Mouse (Mus musculus) heart, embryonic 11.5 days (tissue): ENCODE results near the gene Nop16. TPM values are rescaled to one million over a fixed set of nuclear protein-coding genes. Genes with fewer than 3 reads are reported as not detected.

Source experiments
- ATAC-seq: fragments of 200-750 bp; cut with Nextera tagmentation; replicated peaks from 2 replicates; pipeline ENCODE4 v1.8.0; 2017; ENCODE audit warnings: moderate library complexity; ENCODE audit not compliant: insufficient number of reproducible peaks, low FRiP score, low TSS enrichment
- H3K27ac ChIP-seq: fragments of 300-500 bp; sonication (generic); 2 replicates; pipeline ENCODE4 v1.5.1; 2014; ENCODE audit warnings: mild to moderate bottlenecking, low read depth, low read length
- H3K27me3 ChIP-seq: fragments of 300-500 bp; sonication (generic); 2 replicates; pipeline ENCODE4 v1.6.1; 2014; ENCODE audit warnings: mild to moderate bottlenecking, low read length, mixed read lengths; ENCODE audit not compliant: control insufficient read depth, insufficient read depth
- H3K36me3 ChIP-seq: fragments of 300-500 bp; sonication (generic); 2 replicates; pipeline ENCODE4 v1.6.1; 2014; ENCODE audit warnings: mild to moderate bottlenecking, low read length, moderate library complexity, mixed read lengths; ENCODE audit not compliant: control insufficient read depth, insufficient read depth
- H3K4me1 ChIP-seq: fragments of 300-500 bp; sonication (generic); 2 replicates; pipeline ENCODE4 v1.6.1; 2014; ENCODE audit warnings: low read length; ENCODE audit not compliant: control insufficient read depth, insufficient read depth
- H3K4me2 ChIP-seq: fragments of 300-500 bp; sonication (generic); 2 replicates; pipeline ENCODE4 v1.6.1; 2014; ENCODE audit warnings: mild to moderate bottlenecking, moderate library complexity
- H3K4me3 ChIP-seq: fragments of 300-500 bp; sonication (generic); 2 replicates; pipeline ENCODE4 v1.5.1; 2014; ENCODE audit warnings: low read depth, low read length
- H3K9ac ChIP-seq: fragments of 300-500 bp; sonication (generic); 2 replicates; pipeline ENCODE4 v1.6.1; 2014; ENCODE audit warnings: mild to moderate bottlenecking, low read depth, low read length, moderate library complexity
- H3K9me3 ChIP-seq: fragments of 300-500 bp; sonication (generic); replicated peaks from 2 replicates; pipeline ENCODE4 v1.6.1; 2016; ENCODE audit warnings: low read length; ENCODE audit not compliant: control insufficient read depth
- WGBS: fragments of 180-500 bp; shearing (Covaris S2); extraction: QIAGEN DNeasy Blood & Tissue Kit; methylation state at CpG from one replicate; pipeline ENCODE4 v1.1.7; 2014; ENCODE audit not compliant: insufficient replicate concordance; 5-methylcytosine and 5-hydroxymethylcytosine counted together
- polyA plus RNA-seq: library from polyadenylated mRNA; unstranded; fragments of >200 nt; fragmentation: Nextera tagmentation; extraction: Ambion mirVana; gene quantifications from 2 replicates; pipeline ENCODE4 v1.2.1, GENCODE M21; 2014

Gene Nop16
- polyA plus RNA-seq, 1 experiment from 2014 or later: 65.6 TPM

DNA sequence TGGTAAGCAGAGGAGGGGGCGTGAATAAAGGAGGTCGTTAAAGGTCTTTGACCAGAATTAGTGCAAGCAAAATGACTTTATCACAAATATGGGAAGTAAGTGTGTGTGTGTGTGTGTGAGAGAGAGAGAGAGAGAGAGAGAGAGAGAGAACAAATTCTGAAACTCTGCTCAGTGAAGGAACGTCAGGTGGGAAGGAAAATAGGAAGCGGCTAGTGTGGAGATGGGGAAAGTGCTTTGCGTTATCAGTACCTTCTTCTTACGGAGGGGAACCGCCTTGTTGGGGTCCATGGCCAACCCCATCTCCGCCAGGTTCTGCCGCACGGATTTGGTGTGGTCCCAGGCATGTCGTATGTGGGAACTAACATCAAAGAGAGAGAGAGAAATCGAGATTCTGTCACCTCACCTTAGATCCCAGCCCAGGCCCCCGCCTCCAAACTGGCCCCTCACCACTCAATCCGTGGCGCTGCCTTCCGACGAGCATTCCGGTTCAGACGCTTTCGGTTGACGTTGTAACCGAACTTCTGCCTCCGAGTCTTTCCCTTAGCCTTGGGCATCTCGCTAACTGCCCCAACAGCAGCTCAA is 385 bp downstream of the Nop16 start:
- Histone ChIP-seq H3K27me3 (no peaks in the 10 kb centered on the region), H3K36me3 (peaks cover 5% of the 10 kb centered on the region; the same call in 1 of the 2 replicates), H3K4me1 (peaks cover 15% of the 10 kb centered on the region), H3K9me3 (no peaks in the 10 kb centered on the region), H3K4me2 (peak overlapping the region; percentile 78), H3K9ac (peak overlapping the region; percentile 77), H3K4me3 (peak overlapping the region; percentile 69), H3K27ac (peak overlapping the region; percentile 59)
- ATAC-seq: no peak
- WGBS: 1% methylated on average over 24 of the region's 24 CpGs

GRCm38 (mm10) chr13:54585831-54586230 is 4.1 kb downstream of the Nop16 start:
- WGBS: 82% methylated on average over 11 of the region's 11 CpGs
- peaks cover 21% of the 10 kb centered on the region for H3K36me3 ChIP-seq
- no peak overlapping the region for H3K9ac ChIP-seq

DNA sequence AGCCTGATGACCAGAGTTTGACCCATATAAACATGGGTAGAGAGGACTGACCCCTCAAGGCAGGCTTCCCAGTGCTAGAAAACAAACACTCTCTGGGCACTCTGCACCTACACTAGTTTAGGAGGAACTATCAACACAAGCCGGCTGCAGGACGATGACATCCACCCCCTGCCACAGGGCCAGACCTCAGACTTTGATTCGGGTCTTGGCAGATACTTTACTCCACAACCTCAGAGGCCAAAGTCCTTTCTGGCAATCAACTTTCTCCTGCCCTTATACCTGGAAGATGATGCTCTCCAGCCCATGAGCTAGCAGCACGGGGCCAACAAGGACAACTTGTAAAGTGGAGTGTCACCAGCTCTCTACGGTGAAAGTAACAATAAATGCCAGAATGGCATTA is 7.0 kb downstream of the Nop16 start:
- ATAC-seq: no peak
- H3K4me3 ChIP-seq: no peak overlapping the region
- H3K27me3 ChIP-seq: no peaks in the 10 kb centered on the region
- no peak overlapping the region for H3K4me2 ChIP-seq
- H3K4me1 ChIP-seq: no peaks in the 10 kb centered on the region
- no peak overlapping the region for H3K27ac ChIP-seq
- no peak overlapping the region for H3K9ac ChIP-seq
- WGBS: 78% methylated on average over 5 of the region's 5 CpGs
- H3K9me3 ChIP-seq: no peaks in the 10 kb centered on the region
- peaks cover 24% of the 10 kb centered on the region for H3K36me3 ChIP-seq

More at GRCm38 (mm10) chr13:54585831-54586230, 4.1 kb downstream of the Nop16 start:
- no peak for ATAC-seq
- H3K4me3 ChIP-seq: no peak overlapping the region
- H3K27me3 ChIP-seq: no peaks in the 10 kb centered on the region
- peaks cover 8% of the 10 kb centered on the region for H3K4me1 ChIP-seq
- no peak overlapping the region for H3K4me2 ChIP-seq
- H3K9me3 ChIP-seq: no peaks in the 10 kb centered on the region
- no peak overlapping the region for H3K27ac ChIP-seq

- H3K4me1 ChIP-seq: no peaks in the 10 kb centered on the region
- no peak overlapping the region for H3K9ac ChIP-seq
- no peak overlapping the region for H3K27ac ChIP-seq
- no peaks in the 10 kb centered on the region for H3K9me3 ChIP-seq
- H3K4me3 ChIP-seq: no peak overlapping the region
- H3K4me2 ChIP-seq: no peak overlapping the region
- no peak for ATAC-seq
- no peaks in the 10 kb centered on the region for H3K27me3 ChIP-seq
- WGBS: 83% methylated on average over 10 of the region's 10 CpGs
- peaks cover 24% of the 10 kb centered on the region for H3K36me3 ChIP-seq
These were observed 7.8 kb downstream of the Nop16 start for GRCm38 (mm10) chr13:54582126-54582525.

GRCm38 (mm10) chr13:54581385-54581784 is 8.5 kb downstream of the Nop16 start:
- no peak for ATAC-seq
- Histone ChIP-seq H3K4me1 (no peaks in the 10 kb centered on the region), H3K4me3 (no peak overlapping the region), H3K27me3 (no peaks in the 10 kb centered on the region), H3K9me3 (no peaks in the 10 kb centered on the region), H3K9ac (no peak overlapping the region), H3K27ac (no peak overlapping the region), H3K4me2 (no peak overlapping the region), H3K36me3 (peaks cover 24% of the 10 kb centered on the region)
- 69% methylated on average over 2 of the region's 2 CpGs for WGBS

DNA sequence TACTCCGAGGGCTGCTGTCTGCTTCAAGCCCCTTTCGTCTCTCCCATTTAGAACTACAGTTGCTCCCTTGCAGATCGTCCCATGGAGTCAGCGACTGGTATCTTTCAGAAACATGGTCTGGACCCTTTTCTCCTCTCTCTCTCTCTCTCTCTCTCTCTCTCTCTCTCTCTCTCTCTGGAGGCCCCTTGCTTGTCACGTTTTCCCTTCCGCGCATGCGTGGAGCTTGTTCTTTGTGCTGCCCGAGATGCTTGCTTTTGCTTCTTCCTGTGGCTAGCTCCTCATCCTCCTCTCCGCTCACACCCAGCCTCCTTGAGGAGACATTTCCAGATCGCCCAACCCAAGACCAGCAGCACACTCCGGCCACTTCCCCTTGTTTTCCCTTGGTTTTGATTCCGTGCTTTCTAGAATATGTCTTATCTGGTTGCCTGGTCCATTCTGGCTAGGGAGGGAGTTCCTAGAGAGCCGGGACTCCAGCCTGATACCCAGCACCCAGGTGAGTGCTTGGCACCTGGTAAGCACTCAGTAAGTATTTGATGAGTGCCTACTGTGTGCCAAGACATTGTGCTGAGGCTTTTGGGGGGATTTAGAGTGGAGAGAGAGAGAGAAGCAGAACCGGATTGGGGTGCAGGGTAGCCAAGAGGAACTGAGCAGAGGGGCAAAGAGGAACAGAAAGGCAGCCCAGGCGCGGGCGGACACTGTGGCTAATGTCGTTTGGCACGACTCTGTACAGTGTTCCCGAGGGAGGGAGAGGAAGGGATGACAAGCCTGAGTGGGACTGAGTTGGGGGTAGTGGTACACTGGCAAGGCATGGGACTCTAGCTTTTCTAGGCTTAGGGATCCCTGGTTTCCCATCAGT is 12.0 kb downstream of the Nop16 start:
- no peak overlapping the region for H3K27ac ChIP-seq
- no peak overlapping the region for H3K4me3 ChIP-seq
- peaks cover 13% of the 10 kb centered on the region for H3K36me3 ChIP-seq
- no peak for ATAC-seq
- WGBS: 79% methylated on average over 21 of the region's 21 CpGs
- H3K9ac ChIP-seq: no peak overlapping the region
- H3K9me3 ChIP-seq: no peaks in the 10 kb centered on the region
- H3K27me3 ChIP-seq: no peaks in the 10 kb centered on the region
- peaks cover 7% of the 10 kb centered on the region; the same call in 1 of the 2 replicates for H3K4me1 ChIP-seq
- H3K4me2 ChIP-seq: no peak overlapping the region

GRCm38 (mm10) chr13:54575489-54575888 is 14.4 kb downstream of the Nop16 start:
- Histone ChIP-seq H3K4me2 (peak overlapping the region; percentile 90), H3K9me3 (no peaks in the 10 kb centered on the region), H3K9ac (peak overlapping the region; percentile 90), H3K4me3 (peak overlapping the region; percentile 94), H3K27ac (peak overlapping the region; percentile 82; the same call in 1 of the 2 replicates), H3K27me3 (no peaks in the 10 kb centered on the region), H3K36me3 (peaks cover 5% of the 10 kb centered on the region; the same call in 1 of the 2 replicates), H3K4me1 (peaks cover 7% of the 10 kb centered on the region; the same call in 1 of the 2 replicates)
- 3% methylated on average over 19 of the region's 19 CpGs for WGBS
- no peak; the same call in 1 of the 2 replicates for ATAC-seq

GRCm38 (mm10) chr13:54574854-54575481 is 14.9 kb downstream of the Nop16 start, which contains the start of gene Arl10:
TSS of gene Arl10 (plus strand) at chr13:54575015.
- WGBS: under 1% methylated on average over 55 of the region's 55 CpGs
- ATAC-seq: peak; percentile 87
- H3K9me3 ChIP-seq: no peaks in the 10 kb centered on the region

More at GRCm38 (mm10) chr13:54574854-54575481, 14.9 kb downstream of the Nop16 start, which contains the start of gene Arl10:
- peak within 1 kb of the TSS; percentile 90 for H3K4me2 ChIP-seq
- peak within 1 kb of the TSS; percentile 82 for H3K27ac ChIP-seq
- peak within 1 kb of the TSS; percentile 90 for H3K9ac ChIP-seq
- peak within 1 kb of the TSS; percentile 94 for H3K4me3 ChIP-seq
- peaks cover 7% of the 10 kb centered on the region; the same call in 1 of the 2 replicates for H3K4me1 ChIP-seq
- H3K27me3 ChIP-seq: no peaks in the 10 kb centered on the region
- H3K36me3 ChIP-seq: peaks cover 5% of the 10 kb centered on the region; the same call in 1 of the 2 replicates
